Mouse (Mus musculus) ovary, postnatal 10 days (tissue): ENCODE results near the gene Sptan1.
"Not testable (repeated sequence)": the region's sequence is repeated elsewhere in the genome, so short reads cannot be mapped to it uniquely, and the experiment has no call there.

Experiments used
- DNase-seq: peaks from one replicate; pipeline ENCODE4 v3.0.0; 2022; ENCODE audit warnings: low spot score

Sptan1 gene

GRCm38 (mm10) chr2:30009101-30009500 lies 43.7 kb downstream of the Sptan1 start:
- DNase-seq, result no peak

GRCm38 (mm10) chr2:30010840-30011281 lies 45.5 kb downstream of the Sptan1 start:
- DNase-seq, result no peak

GRCm38 (mm10) chr2:30014326-30014966 lies 49.1 kb downstream of the Sptan1 start:
- no peak for DNase-seq

- no peak for DNase-seq
Measured at GRCm38 (mm10) chr2:30025454-30025853, 60.1 kb downstream of the Sptan1 start.

- DNase-seq, result no peak
Measured at GRCm38 (mm10) chr2:30026997-30027396, 61.6 kb downstream of the Sptan1 start.

GRCm38 (mm10) chr2:30032244-30032846 lies 67.0 kb downstream of the Sptan1 start:
- no peak for DNase-seq

GRCm38 (mm10) chr2:30032957-30033356 lies 67.6 kb downstream of the Sptan1 start:
- DNase-seq, result no peak

- DNase-seq, result no peak
Measured at GRCm38 (mm10) chr2:30037762-30038161, 72.4 kb downstream of the Sptan1 start.

GRCm38 (mm10) chr2:30038370-30038769 lies 73.0 kb downstream of the Sptan1 start:
- DNase-seq, result no peak

- DNase-seq, result no peak
Measured at GRCm38 (mm10) chr2:30039687-30040086, 74.3 kb downstream of the Sptan1 start.

GRCm38 (mm10) chr2:30042445-30042844 lies 77.1 kb downstream of the Sptan1 start:
- peak; percentile 49 for DNase-seq

GRCm38 (mm10) chr2:30044550-30044949 lies 79.2 kb downstream of the Sptan1 start:
- DNase-seq, result no peak

GRCm38 (mm10) chr2:30047127-30047526 lies 81.8 kb downstream of the Sptan1 start:
- DNase-seq, result no peak

GRCm38 (mm10) chr2:30048101-30048501 lies 82.7 kb downstream of the Sptan1 start:
- DNase-seq, result no peak

- DNase-seq, result peak; percentile 99
Measured at GRCm38 (mm10) chr2:30048699-30049388, 83.5 kb downstream of the Sptan1 start, which contains the start of gene Wdr34. Gene Wdr34, minus strand, starts transcription at chr2:30048881.

- DNase-seq, result no peak
Measured at GRCm38 (mm10) chr2:30049831-30050230, 84.5 kb downstream of the Sptan1 start.

- no peak for DNase-seq
Measured at GRCm38 (mm10) chr2:30051992-30052761, 86.8 kb downstream of the Sptan1 start.

- not testable (repeated sequence) for DNase-seq
Measured at GRCm38 (mm10) chr2:30055310-30055709, 90.0 kb downstream of the Sptan1 start.

GRCm38 (mm10) chr2:30056736-30057135 lies 91.4 kb downstream of the Sptan1 start:
- DNase-seq, result no peak

GRCm38 (mm10) chr2:30057223-30057904 lies 92.0 kb downstream of the Sptan1 start, which contains the start of gene Set:
Gene Set, plus strand, starts transcription at chr2:30057378.
- DNase-seq, result no peak

- no peak for DNase-seq
Measured at GRCm38 (mm10) chr2:30058418-30058817, 93.1 kb downstream of the Sptan1 start.
